Mouse (Mus musculus): ENCODE measurements at regions not wholly inside any gene's neighbourhood (a gene's known extent, or its start where the extent isn't known, plus 50 kb on each side); places are given as distances from the start of the nearest gene placed in this dataset.
A peak's percentile ranks its signal among the peaks of the same experiment; 100 is the strongest.

DNA sequence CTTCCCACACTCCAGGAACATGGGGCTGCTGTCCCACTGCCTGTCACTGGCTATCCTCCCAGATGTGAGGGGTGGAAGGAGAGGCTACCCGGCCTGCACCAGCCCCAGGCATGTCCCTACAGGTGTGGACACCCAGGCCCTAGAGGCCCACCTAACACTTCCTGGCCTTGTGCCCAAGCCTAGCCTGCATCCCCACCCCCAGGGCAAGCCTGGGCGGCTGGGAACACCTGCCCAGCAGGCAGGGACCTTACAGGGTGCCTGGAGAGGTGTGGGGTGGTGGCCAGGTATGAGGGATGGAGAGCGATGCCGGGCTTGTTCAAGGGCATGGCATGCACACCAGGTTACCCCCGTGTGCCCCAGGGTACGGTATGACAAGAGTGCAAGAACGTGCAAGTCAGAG is 76.3 kb upstream of the Wnt4 start:
- no peaks in the 10 kb centered on the region for H3K79me2 ChIP-seq (ENCODE audit: control insufficient read depth, insufficient read depth)
- H3K4me3 ChIP-seq (ENCODE audit: insufficient read depth, poor library complexity, severe bottlenecking) = no peak overlapping the region
- TF ChIP-seq MYOG (IDR thresholded peaks at IDR 0.05; ENCODE audit: control insufficient read depth, extremely low read depth, insufficient read length) (no peak), MAX (IDR thresholded peaks at IDR 0.05) (no peak), CTCF (IDR thresholded peaks at IDR 0.05; ENCODE audit: control insufficient read depth, insufficient read depth, insufficient read length) (no peak), MYOD1 (IDR thresholded peaks at IDR 0.05; ENCODE audit: control insufficient read depth, insufficient read length, low read depth) (no peak), FOSL1 (IDR thresholded peaks at IDR 0.05; ENCODE audit: insufficient read depth, low read length, poor library complexity, severe bottlenecking) (no peak), CEBPB (IDR thresholded peaks at IDR 0.05; ENCODE audit: low read depth) (no peak), USF1 (IDR thresholded peaks at IDR 0.05; ENCODE audit: low read depth) (no peak)
- H3K79me3 ChIP-seq (ENCODE audit: low read depth) = no peaks in the 10 kb centered on the region
- peak overlapping the region; percentile 35 for H3ac ChIP-seq (ENCODE audit: control insufficient read depth, insufficient read length, low read depth)
- H3K27me3 ChIP-seq (ENCODE audit: control insufficient read depth, insufficient read depth, insufficient read length) = no peaks in the 10 kb centered on the region
- no peaks in the 10 kb centered on the region for H3K36me3 ChIP-seq (ENCODE audit: control insufficient read depth, insufficient read depth)

DNA sequence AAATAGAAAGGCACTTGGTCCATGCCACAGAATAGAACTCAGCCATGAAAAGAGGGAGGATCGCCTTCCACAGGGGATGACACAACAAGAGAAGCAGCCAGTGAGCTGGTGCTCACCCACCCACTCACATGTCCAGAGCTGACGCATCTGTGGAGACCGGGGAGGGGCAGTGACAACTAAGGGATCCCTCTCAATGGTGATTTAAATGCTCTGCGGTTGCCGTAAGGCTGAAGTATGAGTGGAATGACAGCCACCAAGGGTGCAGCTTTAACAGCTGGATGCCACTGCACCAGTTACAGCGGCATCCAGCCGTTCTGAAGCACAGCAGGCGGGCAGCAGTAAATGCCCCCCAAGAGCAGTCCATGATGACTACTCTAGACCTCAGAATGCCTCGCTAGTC is 76.9 kb upstream of the Wnt4 start:
- Histone ChIP-seq H3K36me3 (ENCODE audit: control insufficient read depth, insufficient read depth) (no peaks in the 10 kb centered on the region), H3K4me3 (ENCODE audit: insufficient read depth, poor library complexity, severe bottlenecking) (no peak overlapping the region), H3K79me2 (ENCODE audit: control insufficient read depth, insufficient read depth) (no peaks in the 10 kb centered on the region), H3K27me3 (ENCODE audit: control insufficient read depth, insufficient read depth, insufficient read length) (no peaks in the 10 kb centered on the region), H3ac (ENCODE audit: control insufficient read depth, insufficient read length, low read depth) (no peak overlapping the region), H3K79me3 (ENCODE audit: low read depth) (no peaks in the 10 kb centered on the region)
- TF ChIP-seq USF1 (IDR thresholded peaks at IDR 0.05; ENCODE audit: low read depth) (no peak), FOSL1 (IDR thresholded peaks at IDR 0.05; ENCODE audit: insufficient read depth, low read length, poor library complexity, severe bottlenecking) (no peak), MYOG (IDR thresholded peaks at IDR 0.05; ENCODE audit: control insufficient read depth, extremely low read depth, insufficient read length) (no peak), CEBPB (IDR thresholded peaks at IDR 0.05; ENCODE audit: low read depth) (no peak), MYOD1 (IDR thresholded peaks at IDR 0.05; ENCODE audit: control insufficient read depth, insufficient read length, low read depth) (peak; percentile 92), CTCF (IDR thresholded peaks at IDR 0.05; ENCODE audit: control insufficient read depth, insufficient read depth, insufficient read length) (no peak), MAX (IDR thresholded peaks at IDR 0.05) (peak; percentile 5)

DNA sequence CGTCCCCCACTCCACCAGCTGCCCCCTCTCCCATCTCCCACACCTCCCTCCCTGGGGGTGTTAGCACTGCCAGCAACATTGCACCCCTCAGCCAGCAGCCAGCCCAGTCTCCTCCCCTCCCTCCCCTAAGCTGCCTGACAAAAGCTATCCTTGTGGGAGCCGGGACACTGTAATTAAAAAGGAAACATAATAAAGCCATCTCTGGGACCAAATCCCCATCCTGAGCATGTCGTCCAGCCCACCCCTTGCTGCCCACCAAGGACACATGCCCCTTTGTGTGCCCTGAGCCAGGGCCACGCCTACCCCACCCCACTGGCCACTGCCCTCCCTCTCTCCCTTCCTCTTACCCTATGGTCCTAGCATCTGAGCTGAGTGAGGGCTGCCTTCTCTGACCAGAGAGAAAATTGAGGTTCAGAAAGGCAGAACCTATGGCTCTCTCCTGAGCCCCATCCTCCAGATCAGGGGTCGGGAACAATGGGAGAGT is 80.8 kb upstream of the Wnt4 start:
- H3K79me3 ChIP-seq (ENCODE audit: low read depth) = no peaks in the 10 kb centered on the region
- no peak overlapping the region for H3K4me3 ChIP-seq (ENCODE audit: insufficient read depth, poor library complexity, severe bottlenecking)
- no peaks in the 10 kb centered on the region for H3K27me3 ChIP-seq (ENCODE audit: control insufficient read depth, insufficient read depth, insufficient read length)
- no peak overlapping the region for H3ac ChIP-seq (ENCODE audit: control insufficient read depth, insufficient read length, low read depth)
- no peak for TF ChIP-seq MAX (IDR thresholded peaks at IDR 0.05)
- no peak for TF ChIP-seq MYOD1 (IDR thresholded peaks at IDR 0.05; ENCODE audit: control insufficient read depth, insufficient read length, low read depth)
- no peak for TF ChIP-seq MYOG (IDR thresholded peaks at IDR 0.05; ENCODE audit: control insufficient read depth, extremely low read depth, insufficient read length)
- no peak for TF ChIP-seq USF1 (IDR thresholded peaks at IDR 0.05; ENCODE audit: low read depth)
- no peak for TF ChIP-seq CTCF (IDR thresholded peaks at IDR 0.05; ENCODE audit: control insufficient read depth, insufficient read depth, insufficient read length)
- TF ChIP-seq FOSL1 (IDR thresholded peaks at IDR 0.05; ENCODE audit: insufficient read depth, low read length, poor library complexity, severe bottlenecking) = no peak
- H3K79me2 ChIP-seq (ENCODE audit: control insufficient read depth, insufficient read depth) = no peaks in the 10 kb centered on the region
- H3K36me3 ChIP-seq (ENCODE audit: control insufficient read depth, insufficient read depth) = no peaks in the 10 kb centered on the region

DNA sequence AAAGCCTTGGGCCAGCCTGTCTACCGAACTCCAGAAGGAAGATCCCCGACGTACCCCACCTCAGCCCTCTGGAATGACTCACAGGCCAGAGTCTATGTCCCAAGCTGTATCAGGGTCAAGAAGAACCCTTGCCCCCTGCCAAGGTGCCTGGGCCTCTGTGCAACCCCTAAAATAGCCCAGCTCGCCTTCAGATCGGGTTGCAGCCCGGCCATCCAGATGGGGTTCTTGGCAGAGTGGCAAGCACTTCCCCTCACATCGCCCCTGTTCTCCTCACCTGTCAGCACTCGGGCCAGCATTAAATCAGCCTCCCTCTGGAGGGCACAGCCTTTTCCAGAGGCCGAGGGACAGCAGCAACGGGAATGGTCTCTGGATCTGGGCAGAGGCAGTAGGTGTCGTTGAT is 83.2 kb upstream of the Wnt4 start:
- no peaks in the 10 kb centered on the region for H3K79me2 ChIP-seq (ENCODE audit: control insufficient read depth, insufficient read depth)
- no peak overlapping the region for H3ac ChIP-seq (ENCODE audit: control insufficient read depth, insufficient read length, low read depth)
- H3K79me3 ChIP-seq (ENCODE audit: low read depth) = no peaks in the 10 kb centered on the region
- H3K27me3 ChIP-seq (ENCODE audit: control insufficient read depth, insufficient read depth, insufficient read length) = no peaks in the 10 kb centered on the region
- H3K4me3 ChIP-seq (ENCODE audit: insufficient read depth, poor library complexity, severe bottlenecking) = no peak overlapping the region
- no peaks in the 10 kb centered on the region for H3K36me3 ChIP-seq (ENCODE audit: control insufficient read depth, insufficient read depth)
- TF ChIP-seq FOSL1 (IDR thresholded peaks at IDR 0.05; ENCODE audit: insufficient read depth, low read length, poor library complexity, severe bottlenecking) = no peak

DNA sequence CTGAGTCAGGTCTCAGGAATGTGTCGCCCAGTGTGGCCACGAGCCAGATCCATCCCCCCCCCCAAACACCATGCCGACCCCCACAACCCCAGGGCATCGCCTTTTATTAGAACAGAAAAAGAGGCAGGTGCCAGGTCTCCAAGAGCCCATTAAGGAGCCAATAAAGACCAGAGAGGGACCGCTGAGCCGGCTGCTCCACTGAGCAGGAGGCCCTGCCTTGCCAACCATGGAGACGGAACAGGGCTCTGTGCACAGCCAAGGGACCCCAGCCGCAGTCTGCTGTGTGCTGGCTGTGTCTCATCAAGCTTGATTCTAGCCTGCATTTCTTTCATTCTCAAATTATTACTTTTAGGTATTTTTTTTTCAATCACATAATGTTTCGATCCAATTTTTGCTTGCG is 86.7 kb upstream of the Wnt4 start:
- TF ChIP-seq CTCF (IDR thresholded peaks at IDR 0.05; ENCODE audit: control insufficient read depth, insufficient read depth, insufficient read length) (no peak), MYOD1 (IDR thresholded peaks at IDR 0.05; ENCODE audit: control insufficient read depth, insufficient read length, low read depth) (no peak), FOSL1 (IDR thresholded peaks at IDR 0.05; ENCODE audit: insufficient read depth, low read length, poor library complexity, severe bottlenecking) (no peak), USF1 (IDR thresholded peaks at IDR 0.05; ENCODE audit: low read depth) (no peak), CEBPB (IDR thresholded peaks at IDR 0.05; ENCODE audit: low read depth) (no peak), MYOG (IDR thresholded peaks at IDR 0.05; ENCODE audit: control insufficient read depth, extremely low read depth, insufficient read length) (no peak), MAX (IDR thresholded peaks at IDR 0.05) (no peak)
- no peaks in the 10 kb centered on the region for H3K79me2 ChIP-seq (ENCODE audit: control insufficient read depth, insufficient read depth)
- H3K27me3 ChIP-seq (ENCODE audit: control insufficient read depth, insufficient read depth, insufficient read length) = no peaks in the 10 kb centered on the region
- no peak overlapping the region for H3ac ChIP-seq (ENCODE audit: control insufficient read depth, insufficient read length, low read depth)
- H3K79me3 ChIP-seq (ENCODE audit: low read depth) = no peaks in the 10 kb centered on the region
- H3K36me3 ChIP-seq (ENCODE audit: control insufficient read depth, insufficient read depth) = no peaks in the 10 kb centered on the region
- H3K4me3 ChIP-seq (ENCODE audit: insufficient read depth, poor library complexity, severe bottlenecking) = no peak overlapping the region

DNA sequence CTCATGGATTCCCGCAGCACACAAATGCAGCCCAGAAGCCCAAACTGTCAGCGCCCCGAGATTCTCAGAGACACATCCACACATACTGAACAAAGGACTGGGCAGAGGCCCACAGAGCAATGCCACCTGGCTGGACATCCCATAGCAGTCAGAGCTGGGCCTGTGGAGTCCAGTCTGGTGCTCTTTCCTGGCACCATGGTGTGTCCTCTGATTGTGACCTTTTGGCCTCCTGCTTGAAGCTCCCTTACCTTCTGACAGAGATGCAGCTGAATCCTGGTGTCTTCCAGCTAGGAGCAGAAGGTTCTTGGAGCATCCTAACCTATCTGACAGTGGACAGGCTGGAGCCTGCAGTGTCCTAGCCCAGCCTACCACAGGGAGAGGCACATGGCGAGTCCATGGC is 87.5 kb upstream of the Wnt4 start:
- Histone ChIP-seq H3K79me2 (ENCODE audit: control insufficient read depth, insufficient read depth) (no peaks in the 10 kb centered on the region), H3K27me3 (ENCODE audit: control insufficient read depth, insufficient read depth, insufficient read length) (no peaks in the 10 kb centered on the region), H3ac (ENCODE audit: control insufficient read depth, insufficient read length, low read depth) (no peak overlapping the region), H3K4me3 (ENCODE audit: insufficient read depth, poor library complexity, severe bottlenecking) (no peak overlapping the region), H3K36me3 (ENCODE audit: control insufficient read depth, insufficient read depth) (no peaks in the 10 kb centered on the region), H3K79me3 (ENCODE audit: low read depth) (no peaks in the 10 kb centered on the region)
- TF ChIP-seq USF1 (IDR thresholded peaks at IDR 0.05; ENCODE audit: low read depth) = no peak
- TF ChIP-seq MAX (IDR thresholded peaks at IDR 0.05) = no peak
- no peak for TF ChIP-seq FOSL1 (IDR thresholded peaks at IDR 0.05; ENCODE audit: insufficient read depth, low read length, poor library complexity, severe bottlenecking)
- no peak for TF ChIP-seq MYOD1 (IDR thresholded peaks at IDR 0.05; ENCODE audit: control insufficient read depth, insufficient read length, low read depth)
- TF ChIP-seq MYOG (IDR thresholded peaks at IDR 0.05; ENCODE audit: control insufficient read depth, extremely low read depth, insufficient read length) = no peak
- no peak for TF ChIP-seq CTCF (IDR thresholded peaks at IDR 0.05; ENCODE audit: control insufficient read depth, insufficient read depth, insufficient read length)
- TF ChIP-seq CEBPB (IDR thresholded peaks at IDR 0.05; ENCODE audit: low read depth) = no peak
